Mouse (Mus musculus) forebrain, embryonic 13.5 days (tissue): ENCODE measurements around the gene Irf2bp2. TPM values are rescaled to one million over a fixed set of nuclear protein-coding genes. Genes with fewer than 3 reads are reported as not detected.

ENCODE experiments used
- ATAC-seq: fragments of 200-750 bp; cut with Nextera tagmentation; 2 replicates; pipeline ENCODE4 v1.8.0; 2017
- H3K27ac ChIP-seq: fragments of 300-500 bp; sonication (generic); 2 replicates; pipeline ENCODE4 v1.5.1; 2015; ENCODE audit warnings: inconsistent platforms, mild to moderate bottlenecking, moderate library complexity
- H3K27me3 ChIP-seq: fragments of 300-500 bp; sonication (generic); 2 replicates; pipeline ENCODE4 v1.6.1; 2015; ENCODE audit warnings: mild to moderate bottlenecking, inconsistent platforms
- H3K36me3 ChIP-seq: fragments of 300-500 bp; sonication (generic); 2 replicates; pipeline ENCODE4 v1.6.1; 2015; ENCODE audit warnings: mild to moderate bottlenecking, inconsistent platforms; ENCODE audit not compliant: poor library complexity, severe bottlenecking
- H3K4me1 ChIP-seq: fragments of 300-500 bp; sonication (generic); 2 replicates; pipeline ENCODE4 v1.6.1; 2015; ENCODE audit warnings: inconsistent platforms
- H3K4me2 ChIP-seq: fragments of 300-500 bp; sonication (generic); 2 replicates; pipeline ENCODE4 v1.6.1; 2015; ENCODE audit warnings: inconsistent platforms, mild to moderate bottlenecking, moderate library complexity
- H3K4me3 ChIP-seq: fragments of 300-500 bp; sonication (generic); 2 replicates; pipeline ENCODE4 v1.5.1; 2015; ENCODE audit warnings: mild to moderate bottlenecking, inconsistent platforms
- H3K9ac ChIP-seq: fragments of 300-500 bp; sonication (generic); 2 replicates; pipeline ENCODE4 v1.6.1; 2015; ENCODE audit warnings: mild to moderate bottlenecking, inconsistent platforms
- H3K9me3 ChIP-seq: fragments of 300-500 bp; sonication (generic); replicated peaks from 2 replicates; pipeline ENCODE4 v1.6.1; 2016; ENCODE audit warnings: inconsistent platforms
- WGBS: fragments of 180-500 bp; shearing (Covaris S2); methylation state at CpG from one replicate; pipeline ENCODE4 v1.1.7; 2015; 5-methylcytosine and 5-hydroxymethylcytosine counted together
- polyA plus RNA-seq: library from polyadenylated mRNA; unstranded; fragments of >200 nt; fragmentation: Nextera tagmentation; extraction: Ambion mirVana; gene quantifications from 2 replicates; pipeline ENCODE4 v1.2.1, GENCODE M21; 2015

Gene Irf2bp2
- polyA plus RNA-seq, 1 experiment from 2014 or later, result 8.3 TPM

DNA sequence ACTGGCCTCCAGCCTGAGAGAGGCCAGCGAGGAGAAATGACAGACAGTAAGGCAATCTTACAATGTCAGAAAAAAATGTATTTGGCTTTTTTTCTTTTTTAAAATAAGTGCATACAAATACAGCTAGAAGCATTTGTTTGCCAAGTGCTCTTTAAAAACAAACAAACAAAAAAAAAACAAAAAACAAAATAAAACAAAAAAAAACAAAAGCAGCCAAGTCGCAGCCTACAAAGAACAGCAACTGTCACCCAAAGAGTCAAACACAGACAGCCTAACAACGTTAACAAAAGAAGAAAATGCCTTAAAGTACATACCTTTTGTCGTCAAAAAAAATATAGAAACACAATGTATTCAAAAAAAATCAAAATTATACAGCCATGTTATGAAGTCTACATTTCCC, 3.2 kb downstream of the Irf2bp2 start:
- peak overlapping the region; percentile 73 for H3K4me3 ChIP-seq
- peak overlapping the region; percentile 72 for H3K9ac ChIP-seq
- no peak for ATAC-seq
- peaks cover 23% of the 10 kb centered on the region for H3K36me3 ChIP-seq
- 29% methylated on average over 4 of the region's 4 CpGs for WGBS
- H3K27me3 ChIP-seq, result no peaks in the 10 kb centered on the region
- peak overlapping the region; percentile 100 for H3K4me2 ChIP-seq
- no peaks in the 10 kb centered on the region for H3K9me3 ChIP-seq
- 0 out of 2 replicates have a peak overlapping the region, but pooled peaks have one; percentile 44 for H3K27ac ChIP-seq
- peaks cover 67% of the 10 kb centered on the region for H3K4me1 ChIP-seq

DNA sequence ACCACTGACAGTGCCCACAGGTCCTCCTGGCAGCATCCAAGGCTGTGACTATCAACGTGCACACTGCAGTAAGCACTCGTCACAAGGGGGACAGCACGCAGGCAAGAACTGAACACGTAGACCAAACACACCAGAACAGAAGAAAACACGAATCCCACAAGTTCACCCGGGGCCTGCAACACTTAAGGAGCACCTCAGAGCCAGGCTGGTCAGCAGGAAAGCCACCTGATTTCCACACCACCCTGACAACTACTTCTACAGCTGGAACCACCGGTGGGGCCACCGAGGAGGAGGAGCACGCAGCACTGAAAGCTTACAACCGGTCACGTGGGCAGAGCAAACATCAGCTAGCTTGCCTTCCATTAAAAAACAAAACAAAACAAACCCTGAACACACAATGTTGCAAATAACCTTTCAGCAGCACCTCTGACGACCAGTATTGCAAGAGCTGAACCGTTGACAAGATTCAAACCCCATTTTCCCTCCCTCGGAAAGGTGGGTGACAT, 3.7 kb downstream of the Irf2bp2 start:
- Histone ChIP-seq H3K9me3 (no peaks in the 10 kb centered on the region), H3K27me3 (no peaks in the 10 kb centered on the region), H3K4me1 (peaks cover 67% of the 10 kb centered on the region), H3K4me2 (peak overlapping the region; percentile 100), H3K4me3 (peak overlapping the region; percentile 73), H3K36me3 (peaks cover 23% of the 10 kb centered on the region), H3K27ac (0 out of 2 replicates have a peak overlapping the region, but pooled peaks have one; percentile 44), H3K9ac (peak overlapping the region; percentile 72)
- 14% methylated on average over 14 of the region's 14 CpGs for WGBS
- ATAC-seq, result no peak

DNA sequence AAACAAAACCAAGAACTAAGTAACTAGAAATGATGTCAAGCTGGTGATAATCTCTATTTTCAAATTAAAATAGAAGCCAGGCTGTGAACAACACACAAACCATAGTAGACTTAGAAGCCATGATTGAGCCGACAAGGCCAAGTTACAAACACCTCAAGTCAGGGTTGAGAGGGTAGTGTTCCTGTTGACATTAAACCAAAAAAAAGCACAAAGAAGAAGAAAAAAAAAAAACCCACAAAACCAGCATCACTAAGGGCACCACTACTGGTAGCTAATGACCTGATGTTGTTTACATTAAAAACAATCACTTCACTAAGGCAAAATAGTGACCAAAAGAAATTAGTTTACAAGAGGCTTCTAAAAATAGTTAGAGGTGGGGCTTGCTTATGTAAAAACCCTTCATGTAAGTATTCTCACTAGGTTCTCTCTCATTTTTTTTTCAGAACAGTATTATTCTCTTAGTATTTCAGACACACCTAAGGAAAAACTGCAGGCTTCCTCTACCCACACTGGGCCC, 4.2 kb downstream of the Irf2bp2 start:
- Histone ChIP-seq H3K9ac (peak overlapping the region; percentile 72), H3K4me3 (peak overlapping the region; percentile 73), H3K27ac (0 out of 2 replicates have a peak overlapping the region, but pooled peaks have one; percentile 44), H3K27me3 (no peaks in the 10 kb centered on the region), H3K9me3 (no peaks in the 10 kb centered on the region), H3K36me3 (peaks cover 23% of the 10 kb centered on the region), H3K4me1 (peaks cover 67% of the 10 kb centered on the region), H3K4me2 (peak overlapping the region; percentile 100)
- whole genome bisulfite sequencing, result 37% methylated on average over 1 of the region's 1 CpGs
- no peak for ATAC-seq

DNA sequence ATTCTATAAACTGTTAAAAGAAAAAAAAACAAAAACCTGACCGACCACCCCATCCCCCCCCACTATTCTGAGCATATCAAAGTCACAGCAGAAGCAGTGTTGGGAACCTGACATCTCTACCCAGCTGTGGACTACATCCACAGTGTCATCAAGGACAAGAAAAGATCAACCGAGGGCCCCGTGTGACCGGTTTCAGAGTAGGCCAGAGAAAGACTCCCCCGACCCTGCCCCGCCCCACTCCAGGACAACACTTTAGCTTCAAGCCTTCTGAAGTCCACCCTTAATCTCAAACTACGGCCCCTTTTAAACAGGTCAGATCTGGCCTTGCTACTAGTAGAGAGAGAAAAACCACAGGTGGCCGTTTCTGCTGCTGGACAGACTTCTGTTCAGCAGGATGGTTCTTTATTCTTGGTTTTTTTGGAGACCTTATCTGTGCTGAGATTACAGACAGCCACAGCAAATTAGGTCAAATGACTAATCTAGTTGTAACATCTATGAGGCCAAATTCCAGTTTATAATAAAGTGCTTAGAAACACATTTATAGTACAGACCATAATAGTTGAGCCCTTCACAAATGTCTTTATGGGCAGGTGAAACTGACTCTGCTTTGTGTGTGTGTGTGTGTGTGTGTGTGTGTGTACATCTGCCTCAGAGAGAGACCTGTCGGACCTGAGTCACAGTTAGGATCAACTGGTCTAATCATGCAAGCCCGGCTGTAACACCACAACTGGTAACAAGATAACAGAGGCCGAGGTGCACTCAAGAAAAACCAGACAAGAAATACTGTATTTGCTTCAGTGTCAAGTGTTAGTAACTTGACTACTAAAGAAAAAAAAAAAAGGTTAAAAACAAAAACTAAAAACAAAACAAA, 4.9 kb downstream of the Irf2bp2 start:
- no peak for ATAC-seq
- peaks cover 23% of the 10 kb centered on the region for H3K36me3 ChIP-seq
- peak overlapping the region; percentile 100 for H3K4me2 ChIP-seq
- H3K27me3 ChIP-seq, result no peaks in the 10 kb centered on the region
- peaks cover 74% of the 10 kb centered on the region for H3K4me1 ChIP-seq
- H3K9ac ChIP-seq, result peak overlapping the region; percentile 72
- H3K4me3 ChIP-seq, result peak overlapping the region; percentile 73
- H3K9me3 ChIP-seq, result no peaks in the 10 kb centered on the region
- WGBS, result 39% methylated on average over 11 of the region's 11 CpGs
- H3K27ac ChIP-seq, result no peak overlapping the region

GRCm38 (mm10) chr8:126587836-126588503, 5.8 kb downstream of the Irf2bp2 start:
- peaks cover 23% of the 10 kb centered on the region for H3K36me3 ChIP-seq
- H3K4me3 ChIP-seq, result peak overlapping the region; percentile 73
- H3K27ac ChIP-seq, result no peak overlapping the region
- H3K4me2 ChIP-seq, result peak overlapping the region; percentile 100
- 88% methylated on average over 10 of the region's 10 CpGs for WGBS
- ATAC-seq, result no peak
- H3K27me3 ChIP-seq, result no peaks in the 10 kb centered on the region
- no peaks in the 10 kb centered on the region for H3K9me3 ChIP-seq
- 0 out of 2 replicates have a peak overlapping the region, but pooled peaks have one; percentile 14 for H3K9ac ChIP-seq
- peaks cover 83% of the 10 kb centered on the region for H3K4me1 ChIP-seq

- peak overlapping the region; percentile 100 for H3K4me2 ChIP-seq
- H3K4me1 ChIP-seq, result peaks cover 86% of the 10 kb centered on the region
- no peak overlapping the region for H3K9ac ChIP-seq
- peak overlapping the region; percentile 6; the same call in 1 of the 2 replicates for H3K4me3 ChIP-seq
- H3K9me3 ChIP-seq, result no peaks in the 10 kb centered on the region
- peaks cover 23% of the 10 kb centered on the region for H3K36me3 ChIP-seq
- H3K27ac ChIP-seq, result no peak overlapping the region
- 80% methylated on average over 10 of the region's 10 CpGs for WGBS
- no peak for ATAC-seq
- no peaks in the 10 kb centered on the region for H3K27me3 ChIP-seq
Observed at GRCm38 (mm10) chr8:126586599-126587577, 6.9 kb downstream of the Irf2bp2 start.

DNA sequence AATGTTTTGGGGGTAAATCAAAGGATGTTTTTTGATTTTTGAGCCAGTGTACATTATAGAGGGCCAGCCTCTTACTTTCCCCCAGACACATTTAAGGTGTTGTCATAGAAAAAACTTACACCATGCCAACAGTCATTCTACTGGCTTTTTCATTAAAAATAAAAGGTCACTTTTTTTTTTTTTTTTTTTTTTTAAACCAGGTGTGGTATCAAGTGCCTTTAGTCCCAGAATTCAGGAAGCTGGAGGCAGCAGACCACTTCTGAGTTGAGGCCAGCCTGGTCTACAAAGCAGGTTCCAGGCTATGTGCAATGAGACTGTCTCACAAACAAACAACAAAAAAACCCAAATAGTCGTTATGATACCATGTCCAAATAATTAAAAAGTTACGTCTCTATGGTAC, 7.7 kb downstream of the Irf2bp2 start:
- no peaks in the 10 kb centered on the region for H3K9me3 ChIP-seq
- H3K4me2 ChIP-seq, result no peak overlapping the region
- H3K27ac ChIP-seq, result no peak overlapping the region
- no peak overlapping the region for H3K4me3 ChIP-seq
- WGBS, result 79% methylated on average over 2 of the region's 2 CpGs
- H3K4me1 ChIP-seq, result peaks cover 80% of the 10 kb centered on the region
- peaks cover 19% of the 10 kb centered on the region for H3K36me3 ChIP-seq
- no peak overlapping the region for H3K9ac ChIP-seq
- H3K27me3 ChIP-seq, result no peaks in the 10 kb centered on the region
- no peak for ATAC-seq

- no peak for ATAC-seq
- H3K4me2 ChIP-seq, result peak overlapping the region; percentile 100
- peaks cover 17% of the 10 kb centered on the region for H3K36me3 ChIP-seq
- no peak overlapping the region for H3K4me3 ChIP-seq
- H3K27me3 ChIP-seq, result no peaks in the 10 kb centered on the region
- WGBS, result 51% methylated on average over 9 of the region's 9 CpGs
- H3K4me1 ChIP-seq, result peaks cover 78% of the 10 kb centered on the region
- peak overlapping the region; percentile 89 for H3K27ac ChIP-seq
- H3K9me3 ChIP-seq, result no peaks in the 10 kb centered on the region
- H3K9ac ChIP-seq, result no peak overlapping the region
Observed at GRCm38 (mm10) chr8:126585561-126586031, 8.2 kb downstream of the Irf2bp2 start.

- 25% methylated on average over 5 of the region's 5 CpGs for WGBS
- peak overlapping the region; percentile 100 for H3K4me2 ChIP-seq
- peaks cover 14% of the 10 kb centered on the region for H3K36me3 ChIP-seq
- peak overlapping the region; percentile 89 for H3K27ac ChIP-seq
- no peak; the same call in 1 of the 2 replicates for ATAC-seq
- peak overlapping the region; percentile 58 for H3K4me3 ChIP-seq
- peaks cover 72% of the 10 kb centered on the region for H3K4me1 ChIP-seq
- H3K9me3 ChIP-seq, result peaks cover 4% of the 10 kb centered on the region; the same call in 1 of the 2 replicates
- H3K9ac ChIP-seq, result peak overlapping the region; percentile 81
- H3K27me3 ChIP-seq, result no peaks in the 10 kb centered on the region
Observed at GRCm38 (mm10) chr8:126584844-126585231, 8.9 kb downstream of the Irf2bp2 start.

- peaks cover 13% of the 10 kb centered on the region for H3K36me3 ChIP-seq
- H3K27ac ChIP-seq, result peak overlapping the region; percentile 89
- H3K9me3 ChIP-seq, result peaks cover 4% of the 10 kb centered on the region; the same call in 1 of the 2 replicates
- H3K4me1 ChIP-seq, result peaks cover 65% of the 10 kb centered on the region
- H3K4me2 ChIP-seq, result peak overlapping the region; percentile 100
- no peaks in the 10 kb centered on the region for H3K27me3 ChIP-seq
- H3K9ac ChIP-seq, result peak overlapping the region; percentile 81
- peak overlapping the region; percentile 58 for H3K4me3 ChIP-seq
- peak; percentile 85 for ATAC-seq
- whole genome bisulfite sequencing, result under 1% methylated on average over 67 of the region's 68 CpGs
Observed at GRCm38 (mm10) chr8:126583971-126584843, 9.6 kb downstream of the Irf2bp2 start.
